Mouse (Mus musculus): ENCODE measurements at regions not wholly inside any gene's neighbourhood (a gene's known extent, or its start where the extent isn't known, plus 50 kb on each side); places are given as distances from the start of the nearest gene placed in this dataset.

DNA sequence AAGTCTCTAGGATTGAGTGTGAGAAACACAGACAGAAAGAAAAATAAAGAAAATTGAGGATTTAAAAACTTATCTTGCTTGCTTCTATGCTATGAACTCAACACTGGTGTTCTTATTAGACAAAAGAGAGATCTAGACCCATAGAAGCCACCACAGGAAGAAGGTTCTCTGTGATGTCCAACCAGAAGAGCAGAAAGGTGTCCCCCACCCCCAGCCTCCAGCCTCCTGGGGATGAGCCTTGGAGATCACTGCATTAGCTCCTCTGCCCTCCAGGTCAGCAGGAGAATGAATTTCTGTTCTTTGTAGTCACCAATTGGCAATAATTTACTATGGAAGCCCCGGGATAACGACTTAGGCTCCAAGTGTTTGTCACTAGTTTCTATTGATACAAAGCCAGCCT is 444.3 kb upstream of the Cdh4 start:
- no peak for TF ChIP-seq EP300 (IDR thresholded peaks at IDR 0.05)
- no peak for TF ChIP-seq CTCF (IDR thresholded peaks at IDR 0.05)
